Mouse (Mus musculus) adipocyte (in vitro differentiated cells): ENCODE measurements around the gene Kcnq2.

Experiments
- DNase-seq: peaks from one replicate; pipeline ENCODE4 v3.0.0-alpha.2; 2016; ENCODE audit warnings: low spot score

The Kcnq2 gene

GRCm38 (mm10) chr2:181147546-181148317, 12.6 kb upstream of the Kcnq2 start:
- no peak for DNase-seq

GRCm38 (mm10) chr2:181146976-181147545, 12.0 kb upstream of the Kcnq2 start:
- no peak for DNase-seq

- no peak for DNase-seq
Observed at GRCm38 (mm10) chr2:181144675-181145074, 9.6 kb upstream of the Kcnq2 start.

- no peak for DNase-seq
Observed at GRCm38 (mm10) chr2:181143509-181144276, 8.6 kb upstream of the Kcnq2 start.

- no peak for DNase-seq
Observed at GRCm38 (mm10) chr2:181142703-181143135, 7.6 kb upstream of the Kcnq2 start.

GRCm38 (mm10) chr2:181139641-181140193, 4.6 kb upstream of the Kcnq2 start:
- DNase-seq: no peak

- peak; percentile 55 for DNase-seq
Observed at GRCm38 (mm10) chr2:181136934-181137333, 1.8 kb upstream of the Kcnq2 start.

- DNase-seq: no peak
Observed at GRCm38 (mm10) chr2:181135446-181135818, 332 bp upstream of the Kcnq2 start.

GRCm38 (mm10) chr2:181133837-181134590, 1.1 kb downstream of the Kcnq2 start:
- DNase-seq: no peak

GRCm38 (mm10) chr2:181130245-181130644, 4.9 kb downstream of the Kcnq2 start:
- DNase-seq: no peak

GRCm38 (mm10) chr2:181128963-181129362, 6.1 kb downstream of the Kcnq2 start:
- DNase-seq: no peak

GRCm38 (mm10) chr2:181127786-181128185, 7.3 kb downstream of the Kcnq2 start:
- DNase-seq: no peak

GRCm38 (mm10) chr2:181125726-181126455, 9.2 kb downstream of the Kcnq2 start:
- DNase-seq: peak; percentile 24

GRCm38 (mm10) chr2:181122642-181123041, 12.5 kb downstream of the Kcnq2 start:
- DNase-seq: no peak

- DNase-seq: no peak
Observed at GRCm38 (mm10) chr2:181120922-181121449, 14.1 kb downstream of the Kcnq2 start.

GRCm38 (mm10) chr2:181119952-181120351, 15.1 kb downstream of the Kcnq2 start:
- DNase-seq: no peak

- DNase-seq: no peak
Observed at GRCm38 (mm10) chr2:181116436-181116835, 18.7 kb downstream of the Kcnq2 start.

GRCm38 (mm10) chr2:181115367-181115766, 19.7 kb downstream of the Kcnq2 start:
- no peak for DNase-seq

- DNase-seq: no peak
Observed at GRCm38 (mm10) chr2:181113762-181114361, 21.2 kb downstream of the Kcnq2 start.

GRCm38 (mm10) chr2:181111665-181112064, 23.4 kb downstream of the Kcnq2 start:
- no peak for DNase-seq
